Mouse (Mus musculus) ovary, postnatal 10 days (tissue): Measurements from ENCODE around the gene Celsr1.

Experiments
- DNase-seq: peaks from one replicate; pipeline ENCODE4 v3.0.0; 2022; ENCODE audit warnings: low spot score

The Celsr1 gene

DNA sequence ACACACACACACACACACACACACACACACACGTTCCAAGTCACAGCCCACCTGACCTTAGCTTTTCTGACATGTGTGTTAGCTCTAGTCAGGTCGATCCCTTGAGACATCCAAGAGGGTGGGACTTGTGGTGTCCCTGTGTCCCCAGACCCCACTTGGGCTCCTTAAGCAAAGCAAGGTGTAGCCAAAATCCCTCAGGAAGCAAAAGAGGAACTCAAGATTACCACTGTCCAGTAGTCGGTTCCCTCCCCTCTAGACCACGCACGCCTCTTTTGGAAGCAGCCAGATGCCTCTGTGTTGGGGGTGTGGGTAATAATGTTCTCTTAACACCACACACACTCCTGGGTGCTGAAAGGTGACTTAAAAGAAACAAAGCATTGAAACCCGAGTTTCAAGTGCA, 80.1 kb downstream of the Celsr1 start:
- DNase-seq = no peak

DNA sequence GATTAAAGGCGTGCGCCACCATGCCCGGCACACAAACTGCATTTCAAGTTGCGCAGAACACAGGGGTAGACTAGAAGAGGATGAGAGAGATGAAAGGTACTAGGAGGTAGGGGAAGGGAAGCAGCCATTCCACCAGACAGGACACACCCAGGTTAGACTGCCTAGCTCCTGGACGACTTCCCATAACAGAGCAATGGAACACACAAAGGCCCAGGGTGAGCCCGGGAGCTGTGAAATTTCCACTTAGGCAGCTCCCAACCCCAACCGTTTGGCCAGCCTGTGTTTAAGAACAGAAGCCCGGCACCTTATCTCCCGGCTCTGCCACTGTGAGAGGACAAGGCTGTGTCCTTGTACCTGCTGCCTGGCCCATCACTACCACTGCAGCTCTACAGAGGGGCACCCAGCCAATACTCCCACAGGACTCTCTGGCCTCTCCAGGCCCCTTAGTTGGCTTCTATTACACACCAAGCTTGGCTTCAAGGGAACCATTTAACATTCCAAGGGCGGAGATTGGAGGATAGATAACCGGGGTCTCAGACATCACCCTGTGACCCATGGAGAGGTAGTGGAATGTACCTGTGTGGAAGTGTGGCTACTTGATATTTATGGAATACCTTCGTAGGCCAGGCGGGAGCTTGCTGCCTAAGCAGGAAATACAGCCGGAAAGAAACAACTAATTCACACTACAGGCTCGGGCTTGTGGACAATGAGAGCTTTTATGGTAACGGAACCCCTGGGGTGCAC, 84.0 kb downstream of the Celsr1 start:
- DNase-seq = peak; percentile 13

DNA sequence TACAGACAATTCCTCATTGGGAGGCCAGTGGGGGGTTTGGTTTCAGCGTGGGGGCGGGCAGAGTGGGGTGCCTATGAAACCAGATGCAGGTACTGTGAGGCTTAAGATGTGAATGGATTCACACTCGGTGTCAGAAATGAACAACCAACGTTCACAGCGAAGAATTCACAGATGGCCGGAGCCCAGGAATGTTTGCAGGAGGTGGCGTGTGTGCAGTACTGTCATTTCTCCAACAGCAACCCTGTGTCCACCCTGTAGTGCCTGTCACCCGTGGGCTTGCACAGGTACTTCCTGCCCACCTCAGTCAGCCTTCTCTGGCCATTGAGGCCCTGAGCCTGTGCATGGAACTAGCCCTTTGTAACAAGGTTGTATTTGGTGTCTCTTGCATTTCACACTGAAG, 85.6 kb downstream of the Celsr1 start:
- no peak for DNase-seq

DNA sequence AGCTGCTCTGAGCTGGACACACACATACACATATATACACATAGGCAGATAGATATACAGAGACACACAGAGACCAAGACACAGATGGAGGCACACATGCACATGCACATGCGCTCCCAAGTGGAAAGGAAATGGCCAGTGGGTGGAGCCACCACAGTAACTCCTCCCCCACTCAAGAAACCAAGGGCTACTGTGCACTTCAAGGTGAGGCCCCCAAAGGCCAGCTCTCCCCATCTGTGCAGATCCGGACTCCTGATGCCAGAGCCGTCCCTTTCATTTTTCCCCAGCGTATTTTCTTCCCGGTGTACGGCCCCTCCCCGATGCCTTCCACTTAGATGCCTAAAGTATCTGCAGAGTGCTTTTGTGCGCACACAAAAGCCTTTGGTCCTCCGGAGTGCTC, 86.0 kb downstream of the Celsr1 start:
- no peak for DNase-seq

- no peak for DNase-seq
Observed at GRCm38 (mm10) chr15:85935627-85936049, 97.9 kb downstream of the Celsr1 start.

- no peak for DNase-seq
Observed at GRCm38 (mm10) chr15:85928161-85928560, 105.4 kb downstream of the Celsr1 start.

GRCm38 (mm10) chr15:85921855-85922254, 111.7 kb downstream of the Celsr1 start:
- no peak for DNase-seq

DNA sequence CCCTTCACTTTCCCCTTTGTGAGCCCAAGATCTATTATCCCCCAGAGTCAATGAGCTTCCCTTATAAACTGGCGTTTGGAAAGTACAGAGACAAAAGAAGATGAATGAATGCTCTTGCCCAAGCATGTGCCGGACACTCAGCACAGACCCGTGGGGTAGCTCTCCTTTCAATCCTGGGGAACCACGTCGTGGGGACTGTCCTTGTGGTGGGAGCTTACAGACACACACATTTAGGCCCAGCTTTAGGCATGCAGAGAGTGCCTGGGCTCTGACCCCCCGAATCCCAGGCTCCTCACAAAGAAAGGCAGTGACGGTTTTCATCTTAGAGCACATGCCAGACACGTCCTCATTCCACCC, 113.7 kb downstream of the Celsr1 start:
- DNase-seq = no peak

DNA sequence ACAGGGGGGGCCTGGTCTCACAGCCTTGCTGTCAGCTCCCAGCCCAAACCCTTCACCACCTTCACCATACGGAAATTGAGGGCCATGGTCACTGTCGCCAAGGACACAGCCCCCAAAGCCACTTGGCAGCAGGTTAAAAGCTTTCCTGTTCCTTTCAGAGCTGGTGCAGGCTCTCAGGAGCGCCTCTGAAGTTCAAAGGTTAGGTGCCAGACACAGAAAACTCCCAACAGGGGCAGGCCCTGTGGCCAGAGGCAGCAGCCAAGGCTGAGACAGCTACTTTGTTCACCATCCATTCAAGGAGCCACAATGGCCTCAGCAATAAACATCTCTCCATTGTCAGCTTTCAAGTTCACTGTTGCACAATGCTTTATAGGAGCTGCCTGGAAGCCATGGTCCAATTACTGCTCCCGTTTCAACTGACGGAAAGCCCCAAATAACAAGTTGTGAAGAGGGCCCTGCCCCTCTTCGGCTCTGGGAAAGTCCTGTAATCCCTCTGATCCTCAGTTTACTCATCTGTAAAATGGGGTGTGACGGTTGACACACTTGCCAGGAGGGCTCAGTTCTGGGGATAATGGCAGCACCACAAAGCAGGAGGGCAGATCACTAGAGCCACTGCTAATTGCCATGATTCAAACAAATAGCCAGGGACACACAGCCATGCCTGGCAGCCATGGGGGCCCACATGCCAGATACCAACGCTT, 114.2 kb downstream of the Celsr1 start:
- no peak for DNase-seq

- no peak for DNase-seq
Observed at GRCm38 (mm10) chr15:85913605-85914004, 120.0 kb downstream of the Celsr1 start.

DNA sequence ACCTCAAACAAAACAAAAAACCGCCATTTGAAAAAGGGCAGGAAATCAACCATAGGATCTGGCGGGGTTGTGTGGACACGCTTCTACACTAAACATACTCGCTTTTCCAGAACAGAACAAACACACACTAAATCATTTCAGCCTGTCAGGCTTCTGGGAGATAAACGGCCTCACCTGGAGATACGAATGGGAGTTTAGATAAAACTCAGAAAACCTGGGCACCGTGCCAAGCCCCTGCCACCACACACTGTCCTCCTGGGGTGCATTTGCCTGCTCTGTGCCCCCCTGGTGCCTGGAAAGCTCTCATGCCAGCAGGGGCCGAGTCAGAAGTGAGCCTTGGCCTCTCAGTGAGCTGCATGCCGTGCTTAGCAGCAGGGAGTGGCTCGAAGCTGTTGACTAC, 123.6 kb downstream of the Celsr1 start:
- DNase-seq = no peak

DNA sequence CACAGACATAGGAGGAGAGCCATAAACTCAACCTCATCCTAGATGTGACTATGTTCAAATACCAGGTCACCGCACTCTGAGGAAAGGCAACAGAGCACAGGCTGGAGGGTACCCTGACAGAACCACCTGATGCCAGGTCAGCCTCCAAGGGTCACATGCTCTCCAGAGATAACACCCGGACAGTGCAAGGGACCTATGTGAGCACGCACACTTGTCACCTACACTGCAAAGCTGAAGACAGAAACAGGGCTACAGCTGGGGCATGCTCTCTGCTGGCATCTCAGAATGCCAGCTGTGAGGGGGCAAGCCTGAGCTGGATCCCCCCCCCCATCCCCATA, 124.1 kb downstream of the Celsr1 start:
- DNase-seq = no peak

DNA sequence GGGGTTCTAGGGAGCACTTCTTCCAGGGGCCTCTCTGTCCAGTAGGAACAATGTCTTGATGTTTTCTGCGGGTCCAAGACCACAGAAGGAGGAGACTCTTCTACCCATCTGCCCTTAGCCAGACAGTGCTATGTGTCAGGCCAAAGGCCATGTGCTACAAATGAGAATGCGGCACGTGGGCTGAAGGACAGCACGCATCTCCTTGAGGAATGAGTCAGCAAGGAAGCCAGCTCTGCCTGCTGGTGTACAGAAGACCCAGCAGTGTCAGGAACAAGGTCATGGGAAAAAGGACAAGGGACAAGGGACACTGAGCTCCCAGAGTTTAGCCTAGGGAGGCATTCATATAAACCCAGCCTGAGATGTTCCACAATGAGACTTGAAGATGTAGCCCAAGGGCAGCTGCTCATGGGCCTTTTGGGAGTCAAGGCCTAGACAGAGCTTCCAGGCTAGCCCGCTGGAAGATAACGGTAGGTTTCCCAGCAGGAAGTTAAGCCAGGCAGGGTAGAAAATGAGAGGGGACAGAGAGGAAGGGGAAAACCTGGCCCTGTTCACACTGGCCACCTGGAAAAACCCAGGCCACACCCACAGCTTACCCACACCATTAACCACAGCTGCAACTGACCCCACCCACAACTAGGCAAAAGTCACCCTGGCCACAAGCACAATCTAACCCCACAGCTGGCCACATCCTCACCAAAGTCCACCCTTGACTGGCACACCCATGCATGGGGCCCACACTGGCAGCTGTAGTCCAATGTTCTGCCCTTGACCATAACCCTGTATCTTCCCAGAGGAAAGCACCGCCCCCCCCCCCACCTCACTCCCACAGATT, 124.7 kb downstream of the Celsr1 start:
- no peak for DNase-seq

GRCm38 (mm10) chr15:85903826-85904225, 129.8 kb downstream of the Celsr1 start:
- no peak for DNase-seq

- no peak for DNase-seq
Observed at GRCm38 (mm10) chr15:85902505-85902904, 131.1 kb downstream of the Celsr1 start.

DNA sequence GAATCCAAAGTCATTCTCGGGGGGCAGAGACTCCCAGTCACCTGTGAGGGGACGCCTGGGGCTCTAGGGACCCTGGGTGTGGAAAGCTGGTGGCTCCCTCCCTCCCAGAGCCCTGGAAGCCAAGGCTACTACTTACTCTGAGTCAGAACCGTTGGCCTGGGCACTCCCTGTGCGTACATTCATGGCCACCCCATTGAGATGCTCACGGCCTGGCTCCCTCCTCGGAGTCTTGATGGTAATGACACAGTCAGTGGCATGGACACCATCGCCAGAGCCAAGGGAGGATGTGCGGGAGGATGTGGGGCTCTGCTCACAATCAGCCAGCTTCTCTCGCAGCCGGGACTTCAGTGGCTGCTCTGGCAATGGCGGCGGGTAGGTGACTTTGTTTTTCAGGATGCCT, 132.8 kb downstream of the Celsr1 start:
- DNase-seq = no peak

DNA sequence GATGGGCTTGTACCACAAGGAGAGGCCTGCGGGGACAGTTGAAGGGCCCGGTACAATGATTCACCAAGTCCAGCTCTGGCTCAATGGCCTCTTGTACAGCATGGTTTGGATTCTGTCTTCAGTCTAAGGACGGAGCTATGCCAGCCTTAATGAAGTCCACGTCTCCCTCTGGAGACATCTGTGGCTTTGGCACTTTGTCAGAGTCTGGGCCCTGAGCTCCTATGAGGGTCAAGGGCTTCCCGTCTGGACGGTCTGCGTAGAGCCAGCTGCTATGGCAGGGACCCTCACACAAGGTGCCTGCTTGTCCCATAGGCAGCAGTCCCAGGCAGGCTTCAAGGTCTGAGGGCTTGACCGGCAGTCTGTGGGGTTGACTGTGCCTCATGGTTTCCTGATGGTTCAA, 133.3 kb downstream of the Celsr1 start:
- no peak for DNase-seq

DNA sequence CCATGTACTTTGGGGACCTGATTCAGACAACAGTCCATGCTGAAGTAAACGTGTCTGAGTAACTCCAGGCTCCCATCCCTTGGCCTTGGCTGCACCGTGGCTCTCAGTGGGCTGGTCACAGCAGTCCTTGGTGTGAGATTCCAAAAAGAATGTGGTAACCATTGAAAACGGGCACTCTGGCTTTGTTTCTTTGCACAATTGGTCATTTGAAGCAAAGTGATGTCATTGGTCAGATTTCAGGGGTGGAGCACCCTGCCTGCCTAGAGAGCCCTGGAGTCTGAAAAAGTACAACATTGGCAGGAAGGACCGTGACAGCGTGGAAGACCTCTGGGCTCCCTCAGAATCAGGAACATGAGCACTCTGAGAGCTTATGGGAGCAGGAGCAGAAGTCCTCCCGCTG, 134.2 kb downstream of the Celsr1 start:
- DNase-seq = no peak

DNA sequence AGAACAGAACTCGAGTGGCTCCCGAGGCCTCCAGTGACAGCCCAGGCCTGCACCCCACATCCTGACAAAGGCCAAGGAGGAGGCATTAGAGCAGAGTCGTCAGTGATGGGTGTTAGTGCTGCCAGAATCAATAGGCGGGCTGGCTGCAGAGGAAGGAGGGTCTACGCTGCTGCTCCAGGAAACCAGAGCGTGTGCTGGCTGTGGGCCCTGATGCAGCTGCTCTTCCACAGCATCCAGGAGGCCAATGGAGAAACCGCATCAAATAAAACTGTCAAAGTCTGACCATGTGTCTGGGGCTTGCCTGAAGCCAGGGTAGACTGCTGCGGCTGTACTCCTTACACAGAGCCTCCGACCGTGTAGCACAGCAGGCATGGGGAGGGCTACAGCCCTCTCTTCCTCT, 136.5 kb downstream of the Celsr1 start:
- no peak for DNase-seq

GRCm38 (mm10) chr15:85896284-85896683, 137.3 kb downstream of the Celsr1 start:
- peak; percentile 71 for DNase-seq

DNA sequence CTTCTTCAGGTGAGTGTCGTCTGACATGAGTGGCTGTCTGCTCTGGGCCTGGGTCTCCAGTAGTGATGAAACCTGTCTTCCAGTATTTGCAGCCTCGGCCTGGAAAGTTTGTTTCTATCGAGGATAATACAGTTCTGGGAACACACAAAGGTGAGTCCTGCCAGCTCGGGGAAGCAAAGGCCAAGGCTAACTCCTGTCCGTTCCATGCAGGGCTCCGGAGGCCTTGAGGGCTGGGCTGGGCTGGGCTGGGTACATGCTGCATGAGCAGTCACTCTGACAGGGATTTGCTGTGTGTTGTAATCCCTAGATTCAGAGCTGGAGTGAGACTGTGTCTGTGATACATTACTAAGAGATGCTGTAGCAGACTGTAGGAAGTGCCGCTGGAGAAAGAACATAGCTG, 139.7 kb downstream of the Celsr1 start:
- DNase-seq = no peak

DNA sequence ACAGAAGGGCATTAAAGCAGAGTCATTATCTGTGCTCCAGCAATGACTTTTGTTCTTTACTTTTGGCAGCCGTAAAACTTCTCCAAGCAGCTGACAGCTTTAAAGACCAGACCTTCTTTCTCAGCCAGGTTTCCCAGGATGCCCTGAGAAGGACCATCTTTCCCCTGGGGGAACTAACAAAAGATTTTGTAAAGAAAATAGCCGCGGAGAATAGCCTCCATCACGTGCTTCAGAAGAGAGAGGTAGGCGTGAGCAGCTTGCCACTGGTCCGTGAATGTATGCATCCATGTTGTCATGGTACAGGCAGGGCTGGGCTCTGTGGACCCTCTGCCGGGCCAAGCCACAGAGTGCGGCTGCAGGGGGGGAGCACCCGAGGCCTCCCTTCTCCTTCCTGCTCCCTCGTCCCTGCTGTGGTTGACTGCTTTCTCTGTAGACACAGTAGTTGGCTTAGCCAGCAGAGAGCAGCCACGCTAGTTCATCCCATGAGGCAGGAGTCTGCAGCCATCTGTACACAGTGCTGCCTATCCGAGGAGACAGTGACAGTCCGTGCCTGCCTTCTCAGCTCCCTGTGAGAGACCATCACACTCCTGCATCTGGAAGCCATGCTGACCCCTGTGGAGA, 141.0 kb downstream of the Celsr1 start:
- DNase-seq = no peak

DNA sequence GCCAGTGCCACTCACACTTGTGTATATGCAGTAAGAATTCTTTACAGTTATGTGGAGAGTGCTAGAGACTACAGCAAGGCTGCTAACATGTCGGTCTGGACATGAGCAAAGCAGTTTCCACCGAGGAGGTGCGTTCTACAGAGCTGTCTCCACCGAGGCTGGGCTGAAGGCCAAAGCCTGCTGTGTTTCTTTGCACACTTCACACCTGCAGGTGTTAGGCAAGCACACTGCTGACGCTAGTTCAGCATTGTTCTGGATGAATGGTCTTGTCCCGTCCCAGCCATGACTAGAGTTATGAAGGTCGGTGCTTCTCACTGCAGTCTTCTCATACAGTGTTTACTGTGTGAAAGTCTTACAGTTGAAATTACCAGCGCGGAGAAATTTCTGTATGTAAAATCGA, 141.6 kb downstream of the Celsr1 start:
- no peak for DNase-seq
